Mouse (Mus musculus): Measurements from ENCODE around the gene Prr12. TPM values are rescaled to one million over a fixed set of nuclear protein-coding genes. Genes with fewer than 3 reads are reported as not detected.

Gene Prr12
- polyA plus RNA-seq, 1 experiment: 16.1 TPM

- no peak for TF ChIP-seq POLR2A (IDR thresholded peaks at IDR 0.05; ENCODE audit: low read depth, low read length)
- TF ChIP-seq CTCF (IDR thresholded peaks at IDR 0.05; ENCODE audit: extremely low read depth, insufficient read depth, insufficient read length, insufficient replicate concordance): peak; percentile 80; the same call in 1 of the 2 replicates
- peak; percentile 48 to 77 for DNase-seq (ENCODE audit: low read depth in 1 of 2, low spot score in 2 of 2)
- H3K36me3 ChIP-seq (ENCODE audit: control insufficient read depth, insufficient read depth, low read length): peaks cover 27% of the 10 kb centered on the region
- H3K4me1 ChIP-seq (ENCODE audit: control insufficient read depth, insufficient read depth, insufficient read length): peaks cover 9% of the 10 kb centered on the region; the same call in 1 of the 2 replicates
- H3K27me3 ChIP-seq (ENCODE audit: control insufficient read depth, insufficient read depth, low read length): no peaks in the 10 kb centered on the region
- 46% methylated on average over 9 of the region's 9 CpGs for WGBS
- no peak overlapping the region for H3K27ac ChIP-seq (ENCODE audit: insufficient read depth, low read length)
- H3K4me3 ChIP-seq (ENCODE audit: extremely low read depth, insufficient read depth, insufficient read length): no peak overlapping the region
Measured at GRCm38 (mm10) chr7:45078513-45078912, 25.8 kb upstream of the Prr12 start.

- H3K4me3 ChIP-seq (ENCODE audit: extremely low read depth, insufficient read depth, insufficient read length): no peak overlapping the region
- no peaks in the 10 kb centered on the region for H3K27me3 ChIP-seq (ENCODE audit: control insufficient read depth, insufficient read depth, low read length)
- peaks cover 27% of the 10 kb centered on the region for H3K36me3 ChIP-seq (ENCODE audit: control insufficient read depth, insufficient read depth, low read length)
- TF ChIP-seq POLR2A (IDR thresholded peaks at IDR 0.05; ENCODE audit: low read depth, low read length) (no peak), CTCF (IDR thresholded peaks at IDR 0.05; ENCODE audit: extremely low read depth, insufficient read depth, insufficient read length, insufficient replicate concordance) (no peak)
- WGBS: 84% methylated on average over 2 of the region's 2 CpGs
- H3K4me1 ChIP-seq (ENCODE audit: control insufficient read depth, insufficient read depth, insufficient read length): peaks cover 4% of the 10 kb centered on the region; the same call in 1 of the 2 replicates
- no peak overlapping the region for H3K27ac ChIP-seq (ENCODE audit: insufficient read depth, low read length)
- DNase-seq (ENCODE audit: low read depth in 1 of 2, low spot score in 2 of 2): no peak
Measured at GRCm38 (mm10) chr7:45077829-45078228, 25.1 kb upstream of the Prr12 start.

GRCm38 (mm10) chr7:45077322-45077721 lies 24.6 kb upstream of the Prr12 start:
- Histone ChIP-seq H3K27ac (ENCODE audit: insufficient read depth, low read length) (no peak overlapping the region), H3K36me3 (ENCODE audit: control insufficient read depth, insufficient read depth, low read length) (peaks cover 27% of the 10 kb centered on the region)
- WGBS: 93% methylated on average over 14 of the region's 14 CpGs

GRCm38 (mm10) chr7:45076501-45076900 lies 23.8 kb upstream of the Prr12 start:
- H3K4me1 ChIP-seq (ENCODE audit: control insufficient read depth, insufficient read depth, insufficient read length): 0 out of 2 replicates have a peak, but pooled peaks cover 2% of the 10 kb centered on the region
- no peak for DNase-seq (ENCODE audit: low read depth in 1 of 2, low spot score in 2 of 2)
- H3K4me3 ChIP-seq (ENCODE audit: extremely low read depth, insufficient read depth, insufficient read length): no peak overlapping the region
- no peaks in the 10 kb centered on the region for H3K27me3 ChIP-seq (ENCODE audit: control insufficient read depth, insufficient read depth, low read length)
- H3K27ac ChIP-seq (ENCODE audit: insufficient read depth, low read length): no peak overlapping the region
- TF ChIP-seq CTCF (IDR thresholded peaks at IDR 0.05; ENCODE audit: extremely low read depth, insufficient read depth, insufficient read length, insufficient replicate concordance) (no peak), POLR2A (IDR thresholded peaks at IDR 0.05; ENCODE audit: low read depth, low read length) (no peak)
- H3K36me3 ChIP-seq (ENCODE audit: control insufficient read depth, insufficient read depth, low read length): peaks cover 27% of the 10 kb centered on the region
- 93% methylated on average over 30 of the region's 30 CpGs for WGBS

More at GRCm38 (mm10) chr7:45077322-45077721, 24.6 kb upstream of the Prr12 start:
- Histone ChIP-seq H3K4me3 (ENCODE audit: extremely low read depth, insufficient read depth, insufficient read length) (no peak overlapping the region), H3K27me3 (ENCODE audit: control insufficient read depth, insufficient read depth, low read length) (no peaks in the 10 kb centered on the region), H3K4me1 (ENCODE audit: control insufficient read depth, insufficient read depth, insufficient read length) (0 out of 2 replicates have a peak, but pooled peaks cover 2% of the 10 kb centered on the region)
- no peak for TF ChIP-seq POLR2A (IDR thresholded peaks at IDR 0.05; ENCODE audit: low read depth, low read length)
- TF ChIP-seq CTCF (IDR thresholded peaks at IDR 0.05; ENCODE audit: extremely low read depth, insufficient read depth, insufficient read length, insufficient replicate concordance): no peak
- no peak for DNase-seq (ENCODE audit: low read depth in 1 of 2, low spot score in 2 of 2)

GRCm38 (mm10) chr7:45075405-45075804 lies 22.7 kb upstream of the Prr12 start:
- DNase-seq (ENCODE audit: low read depth in 1 of 2, low spot score in 2 of 2): no peak
- H3K27ac ChIP-seq (ENCODE audit: insufficient read depth, low read length): no peak overlapping the region
- peaks cover 27% of the 10 kb centered on the region for H3K36me3 ChIP-seq (ENCODE audit: control insufficient read depth, insufficient read depth, low read length)
- 86% methylated on average over 4 of the region's 4 CpGs for WGBS
- H3K27me3 ChIP-seq (ENCODE audit: control insufficient read depth, insufficient read depth, low read length): no peaks in the 10 kb centered on the region
- H3K4me3 ChIP-seq (ENCODE audit: extremely low read depth, insufficient read depth, insufficient read length): no peak overlapping the region
- H3K4me1 ChIP-seq (ENCODE audit: control insufficient read depth, insufficient read depth, insufficient read length): no peaks in the 10 kb centered on the region
- TF ChIP-seq CTCF (IDR thresholded peaks at IDR 0.05; ENCODE audit: extremely low read depth, insufficient read depth, insufficient read length, insufficient replicate concordance) (no peak), POLR2A (IDR thresholded peaks at IDR 0.05; ENCODE audit: low read depth, low read length) (no peak)

GRCm38 (mm10) chr7:45073949-45074348 lies 21.3 kb upstream of the Prr12 start:
- TF ChIP-seq CTCF (IDR thresholded peaks at IDR 0.05; ENCODE audit: extremely low read depth, insufficient read depth, insufficient read length, insufficient replicate concordance) (no peak), POLR2A (IDR thresholded peaks at IDR 0.05; ENCODE audit: low read depth, low read length) (no peak)
- Histone ChIP-seq H3K27ac (ENCODE audit: insufficient read depth, low read length) (no peak overlapping the region), H3K4me1 (ENCODE audit: control insufficient read depth, insufficient read depth, insufficient read length) (no peaks in the 10 kb centered on the region), H3K4me3 (ENCODE audit: extremely low read depth, insufficient read depth, insufficient read length) (no peak overlapping the region), H3K36me3 (ENCODE audit: control insufficient read depth, insufficient read depth, low read length) (peaks cover 27% of the 10 kb centered on the region), H3K27me3 (ENCODE audit: control insufficient read depth, insufficient read depth, low read length) (no peaks in the 10 kb centered on the region)
- 87% methylated on average over 12 of the region's 12 CpGs for WGBS
- DNase-seq (ENCODE audit: low read depth in 1 of 2, low spot score in 2 of 2): no peak

- TF ChIP-seq POLR2A (IDR thresholded peaks at IDR 0.05; ENCODE audit: low read depth, low read length) (no peak), CTCF (IDR thresholded peaks at IDR 0.05; ENCODE audit: extremely low read depth, insufficient read depth, insufficient read length, insufficient replicate concordance) (no peak)
- no peak overlapping the region for H3K4me3 ChIP-seq (ENCODE audit: extremely low read depth, insufficient read depth, insufficient read length)
- H3K27me3 ChIP-seq (ENCODE audit: control insufficient read depth, insufficient read depth, low read length): no peaks in the 10 kb centered on the region
- DNase-seq (ENCODE audit: low read depth in 1 of 2, low spot score in 2 of 2): no peak
- H3K36me3 ChIP-seq (ENCODE audit: control insufficient read depth, insufficient read depth, low read length): peaks cover 27% of the 10 kb centered on the region
- no peaks in the 10 kb centered on the region for H3K4me1 ChIP-seq (ENCODE audit: control insufficient read depth, insufficient read depth, insufficient read length)
- 55% methylated on average over 7 of the region's 7 CpGs for WGBS
- no peak overlapping the region for H3K27ac ChIP-seq (ENCODE audit: insufficient read depth, low read length)
Measured at GRCm38 (mm10) chr7:45073171-45073707, 20.6 kb upstream of the Prr12 start.
